Mouse (Mus musculus) liver, embryonic 14.5 days (tissue): ENCODE measurements at regions not wholly inside any gene's neighbourhood (a gene's known extent, or its start where the extent isn't known, plus 50 kb on each side); places are given as distances from the start of the nearest gene placed in this dataset.

Experiments
- CTCF ChIP-seq: IDR thresholded peaks from 2 replicates; pipeline ENCODE4 v1.5.1; 2016; ENCODE audit warnings: antibody characterized with exemption, low read depth, control low read depth
- EP300 ChIP-seq: IDR thresholded peaks from 2 replicates; pipeline ENCODE4 v1.6.1; 2016; ENCODE audit warnings: antibody characterized with exemption, low read depth

DNA sequence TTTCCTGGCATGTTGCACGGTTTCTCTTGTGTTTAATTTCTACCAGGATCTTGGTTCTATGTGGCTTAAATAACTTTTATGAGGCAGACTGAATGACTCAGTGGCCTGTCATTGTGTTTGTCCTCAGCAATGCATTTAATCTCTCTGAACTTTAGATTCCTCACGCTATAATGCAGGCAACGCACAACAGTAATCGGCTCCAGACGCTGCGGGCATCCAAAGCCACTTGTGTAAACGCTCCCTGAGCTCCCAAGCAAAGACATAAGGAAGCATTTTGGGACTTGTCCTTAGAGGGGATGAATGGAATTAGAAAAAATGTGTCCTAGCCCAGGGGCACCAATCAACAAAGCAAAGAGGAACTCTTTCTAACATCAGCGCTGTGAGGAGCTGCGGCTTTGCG, 57.6 kb downstream of the Calml3 start:
- TF ChIP-seq CTCF (no peak), EP300 (no peak)
